Mouse (Mus musculus) embryonic facial prominence, embryonic 11.5 days (tissue): Measurements from ENCODE around the gene Coro1a. TPM values are rescaled to one million over a fixed set of nuclear protein-coding genes. Genes with fewer than 3 reads are reported as not detected.
"Not testable (repeated sequence)": the region's sequence is repeated elsewhere in the genome, so short reads cannot be mapped to it uniquely, and the experiment has no call there.

Experiments used
- ATAC-seq: fragments of 200-750 bp; cut with Nextera tagmentation; replicated peaks from 2 replicates; pipeline ENCODE4 v1.8.0; 2017; ENCODE audit warnings: low read depth; ENCODE audit not compliant: insufficient number of reproducible peaks, low FRiP score, low TSS enrichment
- DNase-seq: peaks from one replicate; pipeline ENCODE4 v3.0.0-alpha.2; 2015; ENCODE audit warnings: low spot score
- H3K27ac ChIP-seq: fragments of 300-500 bp; sonication (generic); replicated peaks from 2 replicates; pipeline ENCODE4 v1.5.1; 2014; ENCODE audit warnings: mild to moderate bottlenecking, low read depth, low read length, control low read depth
- H3K27me3 ChIP-seq: fragments of 300-500 bp; sonication (generic); 2 replicates; pipeline ENCODE4 v1.6.1; 2014; ENCODE audit warnings: mild to moderate bottlenecking, low read length, moderate library complexity, mixed read lengths; ENCODE audit not compliant: control insufficient read depth, insufficient read depth
- H3K36me3 ChIP-seq: fragments of 300-500 bp; sonication (generic); replicated peaks from 2 replicates; pipeline ENCODE4 v1.6.1; 2014; ENCODE audit warnings: low read depth, mild to moderate bottlenecking, low read length, moderate library complexity, mixed read lengths; ENCODE audit not compliant: control insufficient read depth, insufficient read depth
- H3K4me1 ChIP-seq: fragments of 300-500 bp; sonication (generic); 2 replicates; pipeline ENCODE4 v1.6.1; 2014; ENCODE audit warnings: low read length, mixed read lengths; ENCODE audit not compliant: control insufficient read depth, insufficient read depth
- H3K4me2 ChIP-seq: fragments of 300-500 bp; sonication (generic); 2 replicates; pipeline ENCODE4 v1.6.1; 2014; ENCODE audit warnings: low read depth, mild to moderate bottlenecking, control low read depth, low read length, moderate library complexity
- H3K4me3 ChIP-seq: fragments of 300-500 bp; sonication (generic); 2 replicates; pipeline ENCODE4 v1.5.1; 2014; ENCODE audit warnings: low read depth, low read length, control low read depth
- H3K9ac ChIP-seq: fragments of 300-500 bp; sonication (generic); replicated peaks from 2 replicates; pipeline ENCODE4 v1.6.1; 2014; ENCODE audit warnings: mild to moderate bottlenecking, control low read depth, low read length
- H3K9me3 ChIP-seq: fragments of 300-500 bp; sonication (generic); replicated peaks from 2 replicates; pipeline ENCODE4 v1.6.1; 2016; ENCODE audit warnings: mild to moderate bottlenecking, low read length, inconsistent platforms, mixed read lengths; ENCODE audit not compliant: control insufficient read depth
- WGBS: fragments of 180-500 bp; shearing (Covaris S2); extraction: QIAGEN DNeasy Blood & Tissue Kit; methylation state at CpG from one replicate; pipeline ENCODE4 v1.1.7; 2014; 5-methylcytosine and 5-hydroxymethylcytosine counted together
- polyA plus RNA-seq: library from polyadenylated mRNA; unstranded; fragments of >200 nt; fragmentation: Nextera tagmentation; extraction: Ambion mirVana; gene quantifications from 2 replicates; pipeline ENCODE4 v1.2.1, GENCODE M21; 2014

Gene Coro1a
- polyA plus RNA-seq, 1 experiment from 2014 or later: 37.5 TPM

GRCm38 (mm10) chr7:126740977-126741376 is 33.4 kb upstream of the Coro1a start:
- DNase-seq: no peak
- no peaks in the 10 kb centered on the region for H3K27me3 ChIP-seq
- no peak overlapping the region for H3K4me3 ChIP-seq
- no peak overlapping the region for H3K27ac ChIP-seq
- no peaks in the 10 kb centered on the region for H3K9me3 ChIP-seq
- no peak for ATAC-seq
- no peaks in the 10 kb centered on the region for H3K36me3 ChIP-seq
- no peak overlapping the region for H3K9ac ChIP-seq
- H3K4me2 ChIP-seq: no peak overlapping the region
- 74% methylated on average over 5 of the region's 5 CpGs for WGBS
- no peaks in the 10 kb centered on the region for H3K4me1 ChIP-seq

DNA sequence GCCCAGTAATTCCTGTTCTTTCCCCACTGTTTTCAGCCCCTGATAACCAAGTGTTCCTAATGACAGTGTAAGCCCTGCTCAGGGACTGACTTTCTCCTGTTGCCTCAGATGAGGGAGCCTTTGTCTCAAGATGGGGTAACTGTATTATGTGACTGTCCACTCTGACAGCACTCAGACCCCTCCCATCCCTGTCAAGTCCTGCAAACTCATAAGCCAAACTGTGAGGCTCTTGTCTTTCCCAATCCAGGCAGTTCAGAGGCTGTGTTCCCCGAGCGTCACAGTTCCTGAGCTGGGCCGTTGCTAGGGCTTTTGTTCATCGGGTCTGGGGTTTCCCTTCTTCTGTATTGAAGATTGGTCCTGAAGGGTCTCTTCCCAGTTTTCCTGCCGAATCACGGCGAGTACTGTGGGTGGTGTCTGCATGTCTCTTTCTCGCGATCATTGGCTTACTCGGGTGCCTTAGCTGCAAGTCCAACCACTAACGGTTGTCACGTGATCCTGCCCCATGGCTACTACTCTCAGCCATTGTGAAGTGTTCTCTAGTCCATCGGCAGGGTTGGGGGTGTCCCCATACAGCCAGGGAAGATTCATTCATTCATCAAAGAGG is 32.6 kb upstream of the Coro1a start:
- no peak for ATAC-seq
- H3K4me3 ChIP-seq: no peak overlapping the region
- no peak for DNase-seq
- no peaks in the 10 kb centered on the region for H3K4me1 ChIP-seq
- H3K27ac ChIP-seq: no peak overlapping the region
- WGBS: 78% methylated on average over 13 of the region's 13 CpGs
- H3K9me3 ChIP-seq: no peaks in the 10 kb centered on the region
- no peaks in the 10 kb centered on the region for H3K27me3 ChIP-seq
- H3K4me2 ChIP-seq: no peak overlapping the region
- H3K9ac ChIP-seq: no peak overlapping the region
- no peaks in the 10 kb centered on the region for H3K36me3 ChIP-seq

DNA sequence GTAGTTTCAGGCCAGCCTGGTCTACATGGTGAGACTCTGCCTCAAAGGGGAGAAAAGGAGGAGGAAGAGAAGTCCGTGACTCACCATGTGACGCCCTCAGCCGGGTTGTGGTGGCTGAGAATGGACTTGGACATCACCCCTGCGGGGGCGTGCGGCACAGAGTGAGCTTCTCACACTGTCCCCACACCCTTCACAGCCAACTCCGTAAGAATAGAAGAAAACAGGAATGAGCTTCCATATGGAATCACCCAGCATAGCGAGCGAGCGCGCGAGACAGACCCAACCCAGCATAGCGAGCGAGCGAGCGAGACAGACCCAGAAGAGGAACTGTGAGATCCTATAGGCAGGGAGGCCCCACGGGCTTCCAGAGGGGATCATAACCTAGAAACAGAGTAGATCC is 32.0 kb upstream of the Coro1a start:
- no peaks in the 10 kb centered on the region for H3K9me3 ChIP-seq
- no peak overlapping the region for H3K4me3 ChIP-seq
- H3K9ac ChIP-seq: no peak overlapping the region
- no peak overlapping the region for H3K27ac ChIP-seq
- H3K27me3 ChIP-seq: no peaks in the 10 kb centered on the region
- DNase-seq: no peak
- H3K4me1 ChIP-seq: no peaks in the 10 kb centered on the region
- no peaks in the 10 kb centered on the region for H3K36me3 ChIP-seq
- no peak for ATAC-seq
- H3K4me2 ChIP-seq: no peak overlapping the region
- 83% methylated on average over 17 of the region's 17 CpGs for WGBS

- H3K9ac ChIP-seq: no peak overlapping the region
- no peak for DNase-seq
- ATAC-seq: no peak
- no peak overlapping the region for H3K4me2 ChIP-seq
- no peaks in the 10 kb centered on the region for H3K36me3 ChIP-seq
- H3K4me3 ChIP-seq: no peak overlapping the region
- H3K27ac ChIP-seq: no peak overlapping the region
- H3K9me3 ChIP-seq: no peaks in the 10 kb centered on the region
- 72% methylated on average over 8 of the region's 8 CpGs for WGBS
- H3K4me1 ChIP-seq: no peaks in the 10 kb centered on the region
- no peaks in the 10 kb centered on the region for H3K27me3 ChIP-seq
Observed at GRCm38 (mm10) chr7:126736122-126736521, 28.5 kb upstream of the Coro1a start.

GRCm38 (mm10) chr7:126730256-126730789 is 22.7 kb upstream of the Coro1a start:
- not testable (repeated sequence) for H3K27ac ChIP-seq, DNase-seq, H3K36me3 ChIP-seq, H3K9ac ChIP-seq, H3K4me3 ChIP-seq, H3K9me3 ChIP-seq, H3K27me3 ChIP-seq, H3K4me1 ChIP-seq, H3K4me2 ChIP-seq, ATAC-seq
- 79% methylated on average over 4 of the region's 4 CpGs for WGBS

- no peak for DNase-seq
- Histone ChIP-seq H3K27ac (no peak overlapping the region), H3K4me1 (no peaks in the 10 kb centered on the region), H3K9ac (no peak overlapping the region), H3K4me2 (no peak overlapping the region), H3K36me3 (no peaks in the 10 kb centered on the region), H3K27me3 (no peaks in the 10 kb centered on the region), H3K4me3 (no peak overlapping the region), H3K9me3 (no peaks in the 10 kb centered on the region)
- no peak for ATAC-seq
- WGBS: 84% methylated on average over 5 of the region's 5 CpGs
Observed at GRCm38 (mm10) chr7:126725667-126726066, 18.1 kb upstream of the Coro1a start.

- 75% methylated on average over 3 of the region's 3 CpGs for WGBS
- H3K36me3 ChIP-seq: no peaks in the 10 kb centered on the region
- H3K4me3 ChIP-seq: no peak overlapping the region
- no peak overlapping the region for H3K9ac ChIP-seq
- no peak overlapping the region for H3K27ac ChIP-seq
- H3K9me3 ChIP-seq: no peaks in the 10 kb centered on the region
- DNase-seq (no peak), ATAC-seq (no peak)
- H3K4me1 ChIP-seq: no peaks in the 10 kb centered on the region
- H3K4me2 ChIP-seq: no peak overlapping the region
- H3K27me3 ChIP-seq: no peaks in the 10 kb centered on the region
Observed at GRCm38 (mm10) chr7:126725077-126725476, 17.5 kb upstream of the Coro1a start.

DNA sequence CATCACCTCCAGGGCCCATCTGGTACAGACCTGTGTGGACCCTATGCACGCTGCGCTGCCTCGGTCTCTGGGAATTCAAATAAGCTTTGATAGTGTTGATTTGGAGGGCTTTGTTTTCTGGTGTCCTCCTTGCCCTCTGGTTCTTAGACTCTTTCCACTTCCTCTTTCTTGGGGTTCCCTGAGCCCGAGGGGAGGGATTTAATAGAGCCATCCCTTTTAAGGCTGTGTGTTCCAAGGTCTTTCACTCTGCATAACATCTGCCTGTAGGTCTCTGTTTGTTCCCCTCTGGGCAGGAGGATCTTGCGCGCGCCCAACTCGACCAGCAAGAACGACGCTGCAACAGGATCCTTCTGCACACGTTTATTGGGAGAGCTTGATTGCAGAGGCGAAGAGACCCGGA is 14.0 kb upstream of the Coro1a start:
- 91% methylated on average over 13 of the region's 13 CpGs for WGBS
- Histone ChIP-seq H3K27me3 (no peaks in the 10 kb centered on the region), H3K4me2 (no peak overlapping the region), H3K9ac (no peak overlapping the region), H3K4me3 (no peak overlapping the region), H3K9me3 (no peaks in the 10 kb centered on the region), H3K27ac (no peak overlapping the region), H3K36me3 (no peaks in the 10 kb centered on the region), H3K4me1 (no peaks in the 10 kb centered on the region)
- DNase-seq (no peak), ATAC-seq (no peak)
